ENCODE assay signal across 26 mouse cellular contexts in the genomic region with DNA sequence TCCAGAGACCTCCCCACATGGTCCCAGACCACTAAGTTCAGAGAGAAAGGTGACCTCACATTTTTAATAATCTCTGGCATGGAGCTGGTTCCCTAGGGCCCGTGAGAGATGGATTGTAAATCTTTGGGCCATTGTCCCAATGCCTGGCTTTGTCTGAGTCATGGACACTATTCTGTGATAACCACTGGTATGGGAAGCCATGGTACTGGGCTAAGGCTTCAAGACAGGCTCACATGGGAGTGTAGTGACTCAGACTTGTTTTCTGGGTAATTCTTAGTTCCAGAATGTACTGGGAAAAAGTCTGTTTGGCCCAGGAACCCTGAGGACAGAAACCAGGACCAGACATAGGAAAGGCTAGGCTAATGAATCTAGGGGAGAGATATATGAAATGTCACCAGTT. TPM values are rescaled to one million over a fixed set of nuclear protein-coding genes. Genes with fewer than 3 reads are reported as not detected.
"Had no signal": no experiment of that assay in that cellular context is flagged by ENCODE, and none has a peak within 500 bp of the region (broad histone marks: within the 10 kb centered on the region; RNA-seq: fewer than 3 reads in every experiment).

No protein-coding gene starts in this region.

- H3K36me3 ChIP-seq: lung, embryonic 15.5 days; midbrain, embryonic 13.5 days; midbrain, embryonic 15.5 days; neural tube, embryonic 12.5 days had no signal

- H3K9me3 ChIP-seq: lung, embryonic 15.5 days; midbrain, embryonic 15.5 days; neural tube, embryonic 12.5 days had no signal

- H3K27me3 ChIP-seq: midbrain, embryonic 15.5 days; neural tube, embryonic 12.5 days had no signal

- H3K4me2 ChIP-seq: lung, embryonic 15.5 days; midbrain, embryonic 11.5 days; midbrain, embryonic 13.5 days; midbrain, embryonic 15.5 days; neural tube, embryonic 12.5 days had no signal

- ATAC-seq: lung, postnatal 0 days; midbrain, embryonic 13.5 days; midbrain, embryonic 15.5 days had no signal

- H3K27ac ChIP-seq: lung, embryonic 15.5 days; macrophage; midbrain, embryonic 13.5 days; midbrain, embryonic 15.5 days; neural tube, embryonic 12.5 days had no signal

- H3K4me3 ChIP-seq: lung, embryonic 15.5 days; megakaryocyte, embryonic 14.5 days; midbrain, embryonic 13.5 days; midbrain, embryonic 15.5 days; neural tube, embryonic 12.5 days had no signal

- H3K9ac ChIP-seq: lung, embryonic 15.5 days; midbrain, embryonic 13.5 days; midbrain, embryonic 15.5 days; neural tube, embryonic 12.5 days had no signal

- DNase-seq: lung, adult 2 months; lung, postnatal 14 days; lung, postnatal 36 days; retina, postnatal 1 day; right cerebral cortex, adult 18-20 months; right cerebral cortex, postnatal 25 days; right cerebral cortex, postnatal 4 days; spleen, adult 18-20 months; thymus, adult 18-20 months; thymus, postnatal 25 days; thymus, postnatal 4 days had no signal

RNA-seq across cellular contexts. Expression of gene Nkx2-5, which starts 37.9 kb away (rescaled TPM):
- total RNA-seq: megakaryocyte progenitor cell, adult 5-6 weeks; midbrain, postnatal 0 days; monocyte, adult 5-6 weeks; neutrophil, adult 5-6 weeks had no signal
- polyA plus RNA-seq: macrophage; midbrain, embryonic 11.5 days; midbrain, embryonic 13.5 days; midbrain, postnatal 0 days; neural tube, embryonic 12.5 days; neural tube, embryonic 14.5 days; thymus, postnatal 0 days; urinary bladder, adult 2 months had no signal
